ENCODE assay signal across 9 mouse cellular contexts in genomic region chr15:37134913-37135589, GRCm38 (mm10).
DNase-seq lines count a peak whose midpoint lies in the region; ATAC-seq and TF ChIP-seq lines count a peak whose summit lies in the region.
"Had no signal": no experiment of that assay in that cellular context is flagged by ENCODE, and none has a peak within 500 bp of the region (broad histone marks: within the 10 kb centered on the region; RNA-seq: fewer than 3 reads in every experiment).

No protein-coding gene starts in this region.

- no peaks in the 10 kb centered on the region for H3K4me1 ChIP-seq in megakaryocyte, embryonic 14.5 days
- H3K4me1 ChIP-seq in forebrain, embryonic 16.5 days (replicated peaks; ENCODE audit: control insufficient read depth, insufficient read depth, low read length), result peaks cover 12% of the 10 kb centered on the region
- H3K4me1 ChIP-seq in intestine, postnatal 0 days (replicated peaks; ENCODE audit: control insufficient read depth, insufficient read depth, low read length), result 0 out of 2 replicates have a peak, but pooled peaks cover 5% of the 10 kb centered on the region
- H3K4me1 ChIP-seq in liver, adult 2 months (ENCODE audit: control insufficient read depth, insufficient read depth, low read length), result peaks cover 5% of the 10 kb centered on the region
- H3K4me1 ChIP-seq in neural tube, embryonic 13.5 days (replicated peaks), result peaks cover 25% of the 10 kb centered on the region

- H3K4me3 ChIP-seq in megakaryocyte, embryonic 14.5 days (replicated peaks), result peak overlapping the region; percentile 80
- H3K4me3 ChIP-seq in forebrain, embryonic 16.5 days (replicated peaks; ENCODE audit: low read length), result peak overlapping the region; percentile 55
- peak overlapping the region; percentile 56 for H3K4me3 ChIP-seq in intestine, postnatal 0 days (ENCODE audit: low read depth, low read length)
- H3K4me3 ChIP-seq in liver, adult 2 months (ENCODE audit: insufficient read depth, low read depth, low read length), result peak overlapping the region; percentile 76
- H3K4me3 ChIP-seq in neural tube, embryonic 13.5 days, result peak overlapping the region; percentile 50

- no peak for TF ChIP-seq POLR2A in brain, embryonic 14.5 days (IDR thresholded peaks at IDR 0.05; ENCODE audit: borderline replicate concordance, extremely low read depth, insufficient read depth, insufficient read length, poor library complexity, severe bottlenecking)
- TF ChIP-seq POLR2A in liver, adult 2 months (IDR thresholded peaks at IDR 0.05; ENCODE audit: extremely low read depth, insufficient read depth, low read length), result 0 out of 2 replicates have a peak, but pooled peaks have one; percentile 27

- peaks cover 19% of the 10 kb centered on the region for H3K27me3 ChIP-seq in megakaryocyte, embryonic 14.5 days (replicated peaks)
- H3K27me3 ChIP-seq in forebrain, embryonic 16.5 days (replicated peaks; ENCODE audit: control insufficient read depth, insufficient read depth, low read length), result no peaks in the 10 kb centered on the region
- H3K27me3 ChIP-seq in intestine, postnatal 0 days (replicated peaks; ENCODE audit: control insufficient read depth, insufficient read depth, low read length), result no peaks in the 10 kb centered on the region
- H3K27me3 ChIP-seq in liver, adult 2 months (ENCODE audit: control insufficient read depth, insufficient read depth, low read length), result no peaks in the 10 kb centered on the region
- no peaks in the 10 kb centered on the region; the same call in 1 of the 2 replicates for H3K27me3 ChIP-seq in neural tube, embryonic 13.5 days
- H3K27me3 ChIP-seq: Patski had no signal

- ATAC-seq in megakaryocyte, adult 5-6 weeks (ENCODE audit: poor library complexity, severe bottlenecking), result no peak
- ATAC-seq in forebrain, embryonic 16.5 days, result peak; percentile 44
- ATAC-seq in intestine, postnatal 0 days, result peak; percentile 58
- peak; percentile 67 for ATAC-seq in neural tube, embryonic 13.5 days (ENCODE audit: low read depth)
- ATAC-seq in erythroid progenitor cell, adult 5-6 weeks (replicated peaks; ENCODE audit: low FRiP score, poor library complexity, severe bottlenecking), result no peak
- ATAC-seq: Patski had no signal

- H3K79me2 ChIP-seq in liver, adult 2 months (ENCODE audit: control insufficient read depth, insufficient read depth, low read length), result no peaks in the 10 kb centered on the region

- H3K9me3 ChIP-seq in megakaryocyte, embryonic 14.5 days, result peaks cover 9% of the 10 kb centered on the region
- H3K9me3 ChIP-seq in forebrain, embryonic 16.5 days (ENCODE audit: control insufficient read depth, low read length), result no peaks in the 10 kb centered on the region
- no peaks in the 10 kb centered on the region for H3K9me3 ChIP-seq in intestine, postnatal 0 days (ENCODE audit: control insufficient read depth)
- H3K9me3 ChIP-seq in neural tube, embryonic 13.5 days, result no peaks in the 10 kb centered on the region

- DNase-seq in brain, embryonic 14.5 days (ENCODE audit: low read depth), result peak; percentile 65
- DNase-seq in liver, adult 2 months (ENCODE audit: extremely low read depth, low read depth, low spot score), result peak; percentile 90

- peak overlapping the region; percentile 83 for H3K9ac ChIP-seq in forebrain, embryonic 16.5 days (replicated peaks; ENCODE audit: low read depth, low read length)
- peak overlapping the region; percentile 54 for H3K9ac ChIP-seq in intestine, postnatal 0 days (ENCODE audit: low read depth, low read length)
- peak overlapping the region; percentile 81 for H3K9ac ChIP-seq in liver, adult 2 months (ENCODE audit: low read depth, low read length)
- peak overlapping the region; percentile 83 for H3K9ac ChIP-seq in neural tube, embryonic 13.5 days

- WGBS in forebrain, embryonic 16.5 days, result 24% methylated on average over 20 of the region's 20 CpGs
- WGBS in intestine, postnatal 0 days, result 14% methylated on average over 20 of the region's 20 CpGs
- WGBS in liver, adult 2 months, result 8% methylated on average over 20 of the region's 20 CpGs
- 24% methylated on average over 20 of the region's 20 CpGs for whole genome bisulfite sequencing in neural tube, embryonic 13.5 days

- H3K36me3 ChIP-seq in megakaryocyte, embryonic 14.5 days (replicated peaks; ENCODE audit: low read length), result no peaks in the 10 kb centered on the region
- no peaks in the 10 kb centered on the region for H3K36me3 ChIP-seq in forebrain, embryonic 16.5 days (ENCODE audit: control insufficient read depth, insufficient read depth)
- H3K36me3 ChIP-seq in intestine, postnatal 0 days (ENCODE audit: control insufficient read depth, insufficient read depth), result no peaks in the 10 kb centered on the region
- H3K36me3 ChIP-seq in liver, adult 2 months (ENCODE audit: control insufficient read depth, insufficient read depth, low read length), result no peaks in the 10 kb centered on the region
- no peaks in the 10 kb centered on the region for H3K36me3 ChIP-seq in neural tube, embryonic 13.5 days

- peak overlapping the region; percentile 77 for H3K27ac ChIP-seq in forebrain, embryonic 16.5 days (ENCODE audit: low read length)
- peak overlapping the region; percentile 90 for H3K27ac ChIP-seq in intestine, postnatal 0 days (ENCODE audit: low read depth, low read length)
- H3K27ac ChIP-seq in liver, adult 2 months (replicated peaks; ENCODE audit: insufficient read depth, low read depth, low read length), result peak overlapping the region; percentile 90
- H3K27ac ChIP-seq in neural tube, embryonic 13.5 days (replicated peaks), result peak overlapping the region; percentile 88

- no peak for TF ChIP-seq CTCF in brain, embryonic 14.5 days (IDR thresholded peaks at IDR 0.05; ENCODE audit: borderline replicate concordance, extremely low read depth, insufficient read depth, insufficient read length)
- no peak for TF ChIP-seq CTCF in intestine, postnatal 0 days (IDR thresholded peaks at IDR 0.05; ENCODE audit: low read depth)
- TF ChIP-seq CTCF in liver, adult 2 months (IDR thresholded peaks at IDR 0.05; ENCODE audit: low read depth, low read length), result no peak

- peak overlapping the region; percentile 86 for H3K4me2 ChIP-seq in forebrain, embryonic 16.5 days (ENCODE audit: low read length)
- H3K4me2 ChIP-seq in intestine, postnatal 0 days (replicated peaks; ENCODE audit: low read depth), result peak overlapping the region; percentile 90
- H3K4me2 ChIP-seq in neural tube, embryonic 13.5 days, result peak overlapping the region; percentile 70

Comparison
In these comparisons a context has a peak if more than half of its experiments do, and no peak if none do; other contexts are left out.
1. ATAC-seq: peak in forebrain, embryonic 16.5 days (single experiment), intestine, postnatal 0 days (single experiment) and neural tube, embryonic 13.5 days (single experiment); none in megakaryocyte, adult 5-6 weeks (single experiment) and erythroid progenitor cell, adult 5-6 weeks (single experiment).
2. Peak in every context shown above with its lines, with median percentiles within 50 percentile points of each other: H3K4me3 ChIP-seq, H3K27ac ChIP-seq, H3K4me2 ChIP-seq and H3K9ac ChIP-seq.